25 mouse cellular contexts compared by ENCODE assay signal in the genomic region with DNA sequence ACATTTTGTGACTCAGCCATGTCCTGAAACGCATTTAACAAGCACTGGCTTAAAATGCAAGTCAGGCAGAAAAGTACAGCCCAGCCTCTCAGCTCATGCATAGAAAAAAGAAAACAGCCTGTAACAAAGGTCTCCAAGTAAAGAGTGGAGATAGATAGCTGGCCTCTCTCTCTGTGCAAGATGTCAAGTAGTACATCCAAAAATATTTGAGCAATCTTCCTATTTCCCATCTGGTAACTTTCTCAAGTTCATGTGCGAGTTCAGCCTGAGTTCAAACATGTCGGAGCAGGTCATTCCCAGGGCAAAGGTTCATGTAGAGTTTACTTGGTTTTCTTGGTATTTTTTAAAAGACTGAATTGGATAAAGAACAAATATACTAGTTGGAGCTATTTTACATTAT. TPM values are rescaled to one million over a fixed set of nuclear protein-coding genes. Genes with fewer than 3 reads are reported as not detected.
DNase-seq lines count a peak whose midpoint lies in the region; ATAC-seq and TF ChIP-seq lines count a peak whose summit lies in the region.
"Had no signal": no experiment of that assay in that cellular context is flagged by ENCODE, and none has a peak within 500 bp of the region (broad histone marks: within the 10 kb centered on the region; RNA-seq: fewer than 3 reads in every experiment).

No protein-coding gene starts in this region.

- no peaks in the 10 kb centered on the region for H3K27me3 ChIP-seq in embryonic facial prominence, embryonic 14.5 days (replicated peaks; ENCODE audit: control insufficient read depth, insufficient read depth, low read length)
- no peaks in the 10 kb centered on the region for H3K27me3 ChIP-seq in embryonic facial prominence, embryonic 10.5 days (replicated peaks; ENCODE audit: low read depth, poor library complexity, severe bottlenecking)
- no peaks in the 10 kb centered on the region for H3K27me3 ChIP-seq in kidney, adult 2 months (replicated peaks; ENCODE audit: control insufficient read depth, insufficient read depth, low read length)
- H3K27me3 ChIP-seq in kidney, embryonic 16.5 days (ENCODE audit: insufficient read depth, low read length) = no peaks in the 10 kb centered on the region
- no peaks in the 10 kb centered on the region for H3K27me3 ChIP-seq in liver, adult 2 months (ENCODE audit: control insufficient read depth, insufficient read depth, low read length)
- H3K27me3 ChIP-seq in liver, postnatal 0 days (ENCODE audit: insufficient read depth, low read length) = no peaks in the 10 kb centered on the region
- no peaks in the 10 kb centered on the region for H3K27me3 ChIP-seq in limb, embryonic 14.5 days (ENCODE audit: control insufficient read depth, insufficient read depth, low read length)
- H3K27me3 ChIP-seq: embryonic facial prominence, embryonic 13.5 days; forebrain, embryonic 13.5 days; hindbrain, embryonic 13.5 days; midbrain, embryonic 15.5 days; neural tube, embryonic 12.5 days had no signal

- H3K4me2 ChIP-seq in embryonic facial prominence, embryonic 14.5 days (ENCODE audit: low read depth, low read length) = no peak overlapping the region
- H3K4me2 ChIP-seq in kidney, embryonic 16.5 days (replicated peaks; ENCODE audit: low read depth, low read length) = no peak overlapping the region
- H3K4me2 ChIP-seq in liver, postnatal 0 days (ENCODE audit: low read depth, low read length) = no peak overlapping the region
- H3K4me2 ChIP-seq in limb, embryonic 14.5 days (replicated peaks; ENCODE audit: low read depth, low read length, severe bottlenecking) = no peak overlapping the region
- H3K4me2 ChIP-seq: embryonic facial prominence, embryonic 13.5 days; forebrain, embryonic 13.5 days; heart, embryonic 11.5 days; hindbrain, embryonic 13.5 days; liver, embryonic 11.5 days; midbrain, embryonic 15.5 days; neural tube, embryonic 12.5 days had no signal

- no peak for TF ChIP-seq POLR2A in kidney, adult 2 months (IDR thresholded peaks at IDR 0.05; ENCODE audit: low read depth, low read length)
- no peak for TF ChIP-seq POLR2A in liver, adult 2 months (IDR thresholded peaks at IDR 0.05; ENCODE audit: extremely low read depth, insufficient read depth, low read length)
- no peak for TF ChIP-seq POLR2A in limb, embryonic 14.5 days (IDR thresholded peaks at IDR 0.05; ENCODE audit: borderline replicate concordance, extremely low read depth, insufficient read depth, insufficient read length)

- H3K4me3 ChIP-seq in embryonic facial prominence, embryonic 14.5 days (ENCODE audit: low read depth, low read length) = no peak overlapping the region
- H3K4me3 ChIP-seq in embryonic facial prominence, embryonic 10.5 days = no peak overlapping the region
- H3K4me3 ChIP-seq in kidney, adult 2 months (ENCODE audit: insufficient read depth, low read depth, low read length) = no peak overlapping the region
- no peak overlapping the region for H3K4me3 ChIP-seq in kidney, embryonic 16.5 days (ENCODE audit: low read length)
- no peak overlapping the region for H3K4me3 ChIP-seq in liver, adult 2 months (ENCODE audit: insufficient read depth, low read depth, low read length)
- no peak overlapping the region for H3K4me3 ChIP-seq in liver, postnatal 0 days (ENCODE audit: low read depth, low read length)
- no peak overlapping the region for H3K4me3 ChIP-seq in limb, embryonic 14.5 days (replicated peaks; ENCODE audit: low read length)
- H3K4me3 ChIP-seq: embryonic facial prominence, embryonic 13.5 days; forebrain, embryonic 13.5 days; hindbrain, embryonic 13.5 days; midbrain, embryonic 15.5 days; neural tube, embryonic 12.5 days had no signal

- peak; percentile 46 for DNase-seq in embryonic facial prominence, embryonic 14.5 days (ENCODE audit: low spot score)
- DNase-seq in embryonic facial prominence, embryonic 10.5 days (ENCODE audit: low spot score) = no peak
- peak; percentile 20 for DNase-seq in kidney, adult 2 months
- DNase-seq in liver, adult 2 months (ENCODE audit: extremely low read depth, low read depth, low spot score) = peak; percentile 48
- no peak for DNase-seq in liver, postnatal 0 days
- peak; percentile 54 for DNase-seq in limb, embryonic 14.5 days (ENCODE audit: low spot score)
- DNase-seq in adrenal gland, postnatal 36 days = no peak
- DNase-seq: adrenal gland, postnatal 10 days; cerebellum, postnatal 25 days; gastrocnemius, postnatal 36 days; heart, postnatal 36 days; right cerebral cortex, postnatal 14 days had no signal

- no peak for TF ChIP-seq CTCF in kidney, adult 2 months (conservative IDR thresholded peaks at IDR 0.05; ENCODE audit: insufficient read depth, insufficient read length, low read depth, low read length)
- no peak for TF ChIP-seq CTCF in liver, adult 2 months (IDR thresholded peaks at IDR 0.05; ENCODE audit: low read depth, low read length)
- TF ChIP-seq CTCF in liver, postnatal 0 days (IDR thresholded peaks at IDR 0.05; ENCODE audit: low read depth) = no peak

- no peak overlapping the region for H3K27ac ChIP-seq in embryonic facial prominence, embryonic 14.5 days (replicated peaks; ENCODE audit: low read depth, low read length)
- no peak overlapping the region for H3K27ac ChIP-seq in embryonic facial prominence, embryonic 10.5 days (replicated peaks)
- no peak overlapping the region for H3K27ac ChIP-seq in kidney, adult 2 months (ENCODE audit: insufficient read depth, low read depth, low read length)
- H3K27ac ChIP-seq in kidney, embryonic 16.5 days (ENCODE audit: low read length) = no peak overlapping the region
- H3K27ac ChIP-seq in liver, adult 2 months (replicated peaks; ENCODE audit: insufficient read depth, low read depth, low read length) = no peak overlapping the region
- no peak overlapping the region for H3K27ac ChIP-seq in liver, postnatal 0 days (ENCODE audit: low read depth)
- no peak overlapping the region for H3K27ac ChIP-seq in limb, embryonic 14.5 days (replicated peaks; ENCODE audit: low read depth, low read length)
- H3K27ac ChIP-seq: embryonic facial prominence, embryonic 13.5 days; forebrain, embryonic 13.5 days; hindbrain, embryonic 13.5 days; macrophage; midbrain, embryonic 15.5 days; neural tube, embryonic 12.5 days had no signal

- ATAC-seq in embryonic facial prominence, embryonic 14.5 days (ENCODE audit: low read depth) = no peak
- no peak for ATAC-seq in kidney, embryonic 16.5 days (ENCODE audit: low FRiP score, low TSS enrichment)
- ATAC-seq in liver, postnatal 0 days = no peak
- peak; percentile 34; the same call in 1 of the 2 replicates for ATAC-seq in limb, embryonic 14.5 days (ENCODE audit: low FRiP score, low read depth)
- ATAC-seq: activated CD4-positive, CD25-positive, alpha-beta regulatory T cell, adult 4 months; forebrain, embryonic 13.5 days; midbrain, embryonic 15.5 days had no signal

- H3K36me3 ChIP-seq in embryonic facial prominence, embryonic 14.5 days (ENCODE audit: control insufficient read depth, insufficient read depth, low read length) = no peaks in the 10 kb centered on the region
- no peaks in the 10 kb centered on the region for H3K36me3 ChIP-seq in embryonic facial prominence, embryonic 10.5 days (replicated peaks)
- no peaks in the 10 kb centered on the region for H3K36me3 ChIP-seq in kidney, adult 2 months (ENCODE audit: control insufficient read depth, insufficient read depth, low read length)
- no peaks in the 10 kb centered on the region for H3K36me3 ChIP-seq in kidney, embryonic 16.5 days (ENCODE audit: insufficient read depth, low read length)
- no peaks in the 10 kb centered on the region for H3K36me3 ChIP-seq in liver, adult 2 months (ENCODE audit: control insufficient read depth, insufficient read depth, low read length)
- H3K36me3 ChIP-seq in liver, postnatal 0 days (replicated peaks; ENCODE audit: insufficient read depth, low read length) = no peaks in the 10 kb centered on the region
- H3K36me3 ChIP-seq in limb, embryonic 14.5 days (ENCODE audit: control insufficient read depth, insufficient read depth, low read length) = no peaks in the 10 kb centered on the region
- H3K36me3 ChIP-seq: embryonic facial prominence, embryonic 13.5 days; hindbrain, embryonic 13.5 days; midbrain, embryonic 15.5 days; neural tube, embryonic 12.5 days had no signal

- H3K79me2 ChIP-seq in liver, adult 2 months (ENCODE audit: control insufficient read depth, insufficient read depth, low read length) = no peaks in the 10 kb centered on the region

- TF ChIP-seq EP300 in liver, postnatal 0 days (IDR thresholded peaks at IDR 0.05; ENCODE audit: low read depth) = no peak

- H3K9me3 ChIP-seq in embryonic facial prominence, embryonic 14.5 days (ENCODE audit: control insufficient read depth, low read length) = no peaks in the 10 kb centered on the region
- no peaks in the 10 kb centered on the region for H3K9me3 ChIP-seq in embryonic facial prominence, embryonic 10.5 days
- H3K9me3 ChIP-seq in kidney, embryonic 16.5 days (ENCODE audit: low read length) = no peaks in the 10 kb centered on the region
- H3K9me3 ChIP-seq in liver, postnatal 0 days (ENCODE audit: low read length) = no peaks in the 10 kb centered on the region
- H3K9me3 ChIP-seq in limb, embryonic 14.5 days (ENCODE audit: control insufficient read depth, low read length) = no peaks in the 10 kb centered on the region
- H3K9me3 ChIP-seq: embryonic facial prominence, embryonic 13.5 days; forebrain, embryonic 13.5 days; hindbrain, embryonic 13.5 days; midbrain, embryonic 15.5 days; neural tube, embryonic 12.5 days had no signal

- no peak overlapping the region for H3K9ac ChIP-seq in embryonic facial prominence, embryonic 14.5 days (ENCODE audit: low read depth, low read length)
- H3K9ac ChIP-seq in kidney, embryonic 16.5 days (replicated peaks; ENCODE audit: low read length) = no peak overlapping the region
- no peak overlapping the region for H3K9ac ChIP-seq in liver, adult 2 months (ENCODE audit: low read depth, low read length)
- H3K9ac ChIP-seq in liver, postnatal 0 days (replicated peaks) = no peak overlapping the region
- H3K9ac ChIP-seq in limb, embryonic 14.5 days (ENCODE audit: low read depth, low read length, severe bottlenecking) = no peak overlapping the region
- H3K9ac ChIP-seq: embryonic facial prominence, embryonic 13.5 days; forebrain, embryonic 13.5 days; hindbrain, embryonic 13.5 days; midbrain, embryonic 15.5 days; neural tube, embryonic 12.5 days had no signal

- 56% methylated on average over 3 of the region's 3 CpGs for WGBS in embryonic facial prominence, embryonic 14.5 days
- 84% methylated on average over 3 of the region's 3 CpGs for WGBS in embryonic facial prominence, embryonic 10.5 days
- 50% methylated on average over 3 of the region's 3 CpGs for WGBS in kidney, adult 2 months
- WGBS in kidney, embryonic 16.5 days = 69% methylated on average over 3 of the region's 3 CpGs
- WGBS in liver, adult 2 months = 68% methylated on average over 3 of the region's 3 CpGs
- WGBS in liver, postnatal 0 days (ENCODE audit: insufficient replicate concordance) = 66% methylated on average over 3 of the region's 3 CpGs
- WGBS in limb, embryonic 14.5 days = 62% methylated on average over 3 of the region's 3 CpGs

- H3K4me1 ChIP-seq in embryonic facial prominence, embryonic 14.5 days (ENCODE audit: control insufficient read depth, insufficient read depth, low read length) = no peaks in the 10 kb centered on the region
- H3K4me1 ChIP-seq in embryonic facial prominence, embryonic 10.5 days = no peaks in the 10 kb centered on the region
- no peaks in the 10 kb centered on the region for H3K4me1 ChIP-seq in kidney, adult 2 months (ENCODE audit: control insufficient read depth, insufficient read depth, low read length)
- no peaks in the 10 kb centered on the region for H3K4me1 ChIP-seq in kidney, embryonic 16.5 days (ENCODE audit: insufficient read depth, low read length)
- H3K4me1 ChIP-seq in liver, adult 2 months (ENCODE audit: control insufficient read depth, insufficient read depth, low read length) = no peaks in the 10 kb centered on the region
- no peaks in the 10 kb centered on the region for H3K4me1 ChIP-seq in liver, postnatal 0 days (ENCODE audit: insufficient read depth)
- H3K4me1 ChIP-seq in limb, embryonic 14.5 days (ENCODE audit: control insufficient read depth, insufficient read depth, low read length) = no peaks in the 10 kb centered on the region
- H3K4me1 ChIP-seq: embryonic facial prominence, embryonic 13.5 days; forebrain, embryonic 13.5 days; hindbrain, embryonic 13.5 days; midbrain, embryonic 15.5 days; neural tube, embryonic 12.5 days had no signal

RNA-seq across cellular contexts. Expression of gene Fgg, which starts 36.5 kb away (rescaled TPM):
- polyA plus RNA-seq in embryonic facial prominence, embryonic 14.5 days (2014; fragmentation: Nextera tagmentation; extraction: Ambion mirVana) = 0.12 and 0.13 TPM in 2 replicates
- 0.16 and 0.18 TPM in 2 replicates for polyA plus RNA-seq in embryonic facial prominence, embryonic 10.5 days (2016; fragmentation: Nextera tagmentation; extraction: Ambion mirVana)
- 7.7 and 9.6 TPM in 2 replicates for polyA plus RNA-seq in kidney, adult 2 months (2012; rRNA removed)
- polyA plus RNA-seq in kidney, embryonic 16.5 days (2015; fragmentation: Nextera tagmentation; extraction: Ambion mirVana) = 2.0 and 2.6 TPM in 2 replicates
- total RNA-seq in liver, adult 2 months (2014; rRNA removed) = 3,843 and 4,358 TPM in 2 replicates
- polyA plus RNA-seq in liver, adult 2 months (2012; rRNA removed) = 2,564 and 2,816 TPM in 2 replicates
- polyA plus RNA-seq in liver, postnatal 0 days (2015; fragmentation: Nextera tagmentation; extraction: Ambion mirVana) = 4,762 and 5,621 TPM in 2 replicates
- polyA plus RNA-seq in limb, embryonic 14.5 days (2012; rRNA removed) = 0.68 and 0.77 TPM in 2 replicates
- polyA plus RNA-seq in limb, embryonic 14.5 days (2014; fragmentation: Nextera tagmentation; extraction: Ambion mirVana) = 0.19 TPM in 1 of 2 replicates, not detected in the other
- total RNA-seq in adrenal gland, postnatal 36 days (2021) = 1 to 10 TPM in 1 of 2 experiments, not detected in 1; 3.2 TPM
- total RNA-seq: heart, postnatal 36 days; left cerebral cortex, adult 18-20 months; left cerebral cortex, postnatal 25 days had no signal
- polyA plus RNA-seq: activated CD4-positive, CD25-positive, alpha-beta regulatory T cell, adult 4 months; cerebellum, adult 2 months; embryonic facial prominence, embryonic 13.5 days; forebrain, embryonic 13.5 days; hindbrain, embryonic 13.5 days; macrophage; neural tube, embryonic 12.5 days had no signal

RNA-seq across cellular contexts. Expression of gene Fga, which starts 54.8 kb away (rescaled TPM):
- polyA plus RNA-seq in embryonic facial prominence, embryonic 14.5 days (2014; fragmentation: Nextera tagmentation; extraction: Ambion mirVana) = 0.09 TPM in 1 of 2 replicates, not detected in the other
- polyA plus RNA-seq in embryonic facial prominence, embryonic 10.5 days (2016; fragmentation: Nextera tagmentation; extraction: Ambion mirVana) = not detected in 2 replicates
- 5.0 and 5.5 TPM in 2 replicates for polyA plus RNA-seq in kidney, adult 2 months (2012; rRNA removed)
- 3.2 and 4.3 TPM in 2 replicates for polyA plus RNA-seq in kidney, embryonic 16.5 days (2015; fragmentation: Nextera tagmentation; extraction: Ambion mirVana)
- total RNA-seq in liver, adult 2 months (2014; rRNA removed) = 3,320 and 3,369 TPM in 2 replicates
- polyA plus RNA-seq in liver, adult 2 months (2012; rRNA removed) = 877 and 984 TPM in 2 replicates
- polyA plus RNA-seq in liver, postnatal 0 days (2015; fragmentation: Nextera tagmentation; extraction: Ambion mirVana) = 4,366 and 4,944 TPM in 2 replicates
- polyA plus RNA-seq in limb, embryonic 14.5 days (2012; rRNA removed) = 0.20 and 0.38 TPM in 2 replicates
- polyA plus RNA-seq in limb, embryonic 14.5 days (2014; fragmentation: Nextera tagmentation; extraction: Ambion mirVana) = not detected in 2 replicates
- 1 to 10 TPM in 1 of 2 experiments, not detected in 1; 3.8 TPM for total RNA-seq in adrenal gland, postnatal 36 days (2021)
- total RNA-seq: heart, postnatal 36 days; left cerebral cortex, adult 18-20 months; left cerebral cortex, postnatal 25 days had no signal
- polyA plus RNA-seq: activated CD4-positive, CD25-positive, alpha-beta regulatory T cell, adult 4 months; embryonic facial prominence, embryonic 13.5 days; forebrain, embryonic 13.5 days; hindbrain, embryonic 13.5 days; macrophage; midbrain, embryonic 15.5 days had no signal

Comparison
In these comparisons a context has a peak if more than half of its experiments do, and no peak if none do; other contexts are left out.
1. DNase-seq: peak in embryonic facial prominence, embryonic 14.5 days (single experiment), kidney, adult 2 months (single experiment), liver, adult 2 months (single experiment) and limb, embryonic 14.5 days (single experiment); none in embryonic facial prominence, embryonic 10.5 days (single experiment), liver, postnatal 0 days (single experiment) and adrenal gland, postnatal 36 days (0 of 2).
2. RNA of gene Fgg, which starts 36.5 kb away (polyA plus RNA-seq): 4,762 to 5,621 TPM in liver, postnatal 0 days and 2,564 to 2,816 TPM in liver, adult 2 months; 7.7 to 9.6 TPM in kidney, adult 2 months, 2.0 to 2.6 TPM in kidney, embryonic 16.5 days, 0.19 to 0.77 TPM in limb, embryonic 14.5 days, 0.16 to 0.18 TPM in embryonic facial prominence, embryonic 10.5 days and 0.12 to 0.13 TPM in embryonic facial prominence, embryonic 14.5 days; every median in the first group is over 100 times any median in the second.
3. RNA of gene Fga, which starts 54.8 kb away (polyA plus RNA-seq): 4,366 to 4,944 TPM in liver, postnatal 0 days and 877 to 984 TPM in liver, adult 2 months; 5.0 to 5.5 TPM in kidney, adult 2 months, 3.2 to 4.3 TPM in kidney, embryonic 16.5 days, 0.20 to 0.38 TPM in limb, embryonic 14.5 days, 0.09 TPM in embryonic facial prominence, embryonic 14.5 days and not detected in embryonic facial prominence, embryonic 10.5 days; every median in the first group is over 100 times any median in the second.